Mouse (Mus musculus) midbrain, embryonic 10.5 days (tissue): Measurements from ENCODE around the gene Wdr83os. TPM values are rescaled to one million over a fixed set of nuclear protein-coding genes. Genes with fewer than 3 reads are reported as not detected.
"Not testable (repeated sequence)": the region's sequence is repeated elsewhere in the genome, so short reads cannot be mapped to it uniquely, and the experiment has no call there.

Experiments used
- DNase-seq: peaks from one replicate; pipeline ENCODE4 v3.0.0-alpha.2; 2017; ENCODE audit warnings: low spot score
- H3K27ac ChIP-seq: fragments of 300-500 bp; sonication (generic); replicated peaks from 2 replicates; pipeline ENCODE4 v1.5.1; 2016; ENCODE audit warnings: mild to moderate bottlenecking
- H3K27me3 ChIP-seq: fragments of 300-500 bp; sonication (generic); 2 replicates; pipeline ENCODE4 v1.6.1; 2016; ENCODE audit warnings: low read depth, mild to moderate bottlenecking; ENCODE audit not compliant: poor library complexity, severe bottlenecking
- H3K36me3 ChIP-seq: fragments of 300-500 bp; sonication (generic); 2 replicates; pipeline ENCODE4 v1.6.1; 2016; ENCODE audit warnings: mild to moderate bottlenecking, moderate library complexity
- H3K4me1 ChIP-seq: fragments of 300-500 bp; sonication (generic); 2 replicates; pipeline ENCODE4 v1.6.1; 2016
- H3K4me3 ChIP-seq: fragments of 300-500 bp; sonication (generic); 2 replicates; pipeline ENCODE4 v1.5.1; 2016; ENCODE audit warnings: mild to moderate bottlenecking, moderate library complexity
- H3K9me3 ChIP-seq: fragments of 300-500 bp; sonication (generic); replicated peaks from 2 replicates; pipeline ENCODE4 v1.6.1; 2016; ENCODE audit warnings: mild to moderate bottlenecking
- WGBS: fragments of 180-500 bp; shearing (Covaris S2); methylation state at CpG from one replicate; pipeline ENCODE4 v1.1.7; 2016; 5-methylcytosine and 5-hydroxymethylcytosine counted together
- polyA plus RNA-seq: library from polyadenylated mRNA; unstranded; fragments of >200 nt; fragmentation: Nextera tagmentation; extraction: Ambion mirVana; gene quantifications from 2 replicates; pipeline ENCODE4 v1.2.1, GENCODE M21; 2016

The Wdr83os gene
- polyA plus RNA-seq, 1 experiment from 2014 or later = 133 TPM

- Histone ChIP-seq H3K4me1 (no peaks in the 10 kb centered on the region), H3K9me3 (no peaks in the 10 kb centered on the region), H3K27ac (no peak overlapping the region), H3K4me3 (no peak overlapping the region), H3K27me3 (no peaks in the 10 kb centered on the region), H3K36me3 (peaks cover 67% of the 10 kb centered on the region)
- no peak for DNase-seq
- WGBS = 93% methylated on average over 16 of the region's 16 CpGs
These were observed 15.7 kb downstream of the Wdr83os start for GRCm38 (mm10) chr8:85096196-85096595.

GRCm38 (mm10) chr8:85096850-85097249 lies 16.3 kb downstream of the Wdr83os start:
- H3K4me3 ChIP-seq = no peak overlapping the region
- 92% methylated on average over 4 of the region's 4 CpGs for WGBS
- H3K9me3 ChIP-seq = 0 out of 2 replicates have a peak, but pooled peaks cover 3% of the 10 kb centered on the region
- no peak for DNase-seq
- peaks cover 60% of the 10 kb centered on the region for H3K36me3 ChIP-seq
- H3K4me1 ChIP-seq = no peaks in the 10 kb centered on the region
- no peaks in the 10 kb centered on the region for H3K27me3 ChIP-seq
- H3K27ac ChIP-seq = no peak overlapping the region

- WGBS = 87% methylated on average over 4 of the region's 4 CpGs
- H3K9me3 ChIP-seq = peaks cover 3% of the 10 kb centered on the region; the same call in 1 of the 2 replicates
These were observed 19.6 kb downstream of the Wdr83os start for GRCm38 (mm10) chr8:85100076-85100665.

GRCm38 (mm10) chr8:85113241-85113640 lies 32.7 kb downstream of the Wdr83os start:
- peaks cover 25% of the 10 kb centered on the region for H3K36me3 ChIP-seq
- WGBS = 95% methylated on average over 10 of the region's 10 CpGs
- no peak overlapping the region for H3K4me3 ChIP-seq
- H3K4me1 ChIP-seq = no peaks in the 10 kb centered on the region
- H3K27me3 ChIP-seq = peaks cover 2% of the 10 kb centered on the region; the same call in 1 of the 2 replicates
- peaks cover 11% of the 10 kb centered on the region; the same call in 1 of the 2 replicates for H3K9me3 ChIP-seq
- no peak for DNase-seq
- H3K27ac ChIP-seq = no peak overlapping the region

More at GRCm38 (mm10) chr8:85100076-85100665, 19.6 kb downstream of the Wdr83os start:
- Histone ChIP-seq H3K4me1 (no peaks in the 10 kb centered on the region), H3K36me3 (peaks cover 36% of the 10 kb centered on the region), H3K27me3 (no peaks in the 10 kb centered on the region), H3K4me3 (no peak overlapping the region), H3K27ac (no peak overlapping the region)
- DNase-seq = no peak

GRCm38 (mm10) chr8:85115501-85115900 lies 35.0 kb downstream of the Wdr83os start:
- Histone ChIP-seq H3K4me3 (no peak overlapping the region), H3K9me3 (peaks cover 6% of the 10 kb centered on the region; the same call in 1 of the 2 replicates), H3K4me1 (peaks cover 10% of the 10 kb centered on the region), H3K36me3 (peaks cover 13% of the 10 kb centered on the region), H3K27me3 (peaks cover 9% of the 10 kb centered on the region), H3K27ac (no peak overlapping the region)
- no peak for DNase-seq
- WGBS = 80% methylated on average over 4 of the region's 4 CpGs

- peaks cover 10% of the 10 kb centered on the region for H3K4me1 ChIP-seq
- H3K36me3 ChIP-seq = no peaks in the 10 kb centered on the region
- 0 out of 2 replicates have a peak, but pooled peaks cover 4% of the 10 kb centered on the region for H3K9me3 ChIP-seq
- H3K27me3 ChIP-seq = peaks cover 9% of the 10 kb centered on the region
- 92% methylated on average over 7 of the region's 7 CpGs for WGBS
- no peak overlapping the region for H3K27ac ChIP-seq
- no peak overlapping the region for H3K4me3 ChIP-seq
- no peak for DNase-seq
These were observed 36.4 kb downstream of the Wdr83os start for GRCm38 (mm10) chr8:85116984-85117383.

GRCm38 (mm10) chr8:85119052-85119981 lies 38.8 kb downstream of the Wdr83os start:
- H3K4me1 ChIP-seq = peaks cover 10% of the 10 kb centered on the region
- H3K27ac ChIP-seq = peak overlapping the region; percentile 78
- peak overlapping the region; percentile 70 for H3K4me3 ChIP-seq
- WGBS = 8% methylated on average over 37 of the region's 37 CpGs
- DNase-seq = peak; percentile 74
- 0 out of 2 replicates have a peak, but pooled peaks cover 4% of the 10 kb centered on the region for H3K9me3 ChIP-seq
- no peaks in the 10 kb centered on the region for H3K36me3 ChIP-seq
- H3K27me3 ChIP-seq = peaks cover 9% of the 10 kb centered on the region

GRCm38 (mm10) chr8:85120251-85120650 lies 39.7 kb downstream of the Wdr83os start:
- not testable (repeated sequence) for H3K36me3 ChIP-seq, H3K27ac ChIP-seq, H3K27me3 ChIP-seq, DNase-seq, H3K9me3 ChIP-seq, H3K4me3 ChIP-seq
- WGBS = 72% methylated on average over 5 of the region's 5 CpGs
- H3K4me1 ChIP-seq = peaks cover 10% of the 10 kb centered on the region

- 82% methylated on average over 3 of the region's 3 CpGs for WGBS
- DNase-seq = no peak
- no peaks in the 10 kb centered on the region for H3K9me3 ChIP-seq
These were observed 42.5 kb downstream of the Wdr83os start, which contains the start of gene Zfp791 for GRCm38 (mm10) chr8:85122995-85123394. Gene Zfp791, minus strand, starts transcription at chr8:85123095.

GRCm38 (mm10) chr8:85123691-85124090 lies 43.2 kb downstream of the Wdr83os start:
- Histone ChIP-seq H3K4me3 (no peak overlapping the region), H3K9me3 (no peaks in the 10 kb centered on the region), H3K27ac (no peak overlapping the region), H3K4me1 (peaks cover 9% of the 10 kb centered on the region), H3K27me3 (peaks cover 3% of the 10 kb centered on the region), H3K36me3 (no peaks in the 10 kb centered on the region)
- 92% methylated on average over 8 of the region's 8 CpGs for WGBS
- no peak for DNase-seq

More at GRCm38 (mm10) chr8:85122995-85123394, 42.5 kb downstream of the Wdr83os start, which contains the start of gene Zfp791:
- H3K4me3 ChIP-seq = no peak within 1 kb of the TSS
- H3K27ac ChIP-seq = no peak within 1 kb of the TSS
- H3K36me3 ChIP-seq = no peaks in the 10 kb centered on the region
- peaks cover 10% of the 10 kb centered on the region for H3K4me1 ChIP-seq
- peaks cover 9% of the 10 kb centered on the region for H3K27me3 ChIP-seq
